Mouse (Mus musculus): Measurements from ENCODE around the gene Traf6. TPM values are rescaled to one million over a fixed set of nuclear protein-coding genes. Genes with fewer than 3 reads are reported as not detected.

Gene Traf6
- total and polyA plus RNA-seq, 2 experiments from 2014 or later, result 5.3 to 16.5 TPM

DNA sequence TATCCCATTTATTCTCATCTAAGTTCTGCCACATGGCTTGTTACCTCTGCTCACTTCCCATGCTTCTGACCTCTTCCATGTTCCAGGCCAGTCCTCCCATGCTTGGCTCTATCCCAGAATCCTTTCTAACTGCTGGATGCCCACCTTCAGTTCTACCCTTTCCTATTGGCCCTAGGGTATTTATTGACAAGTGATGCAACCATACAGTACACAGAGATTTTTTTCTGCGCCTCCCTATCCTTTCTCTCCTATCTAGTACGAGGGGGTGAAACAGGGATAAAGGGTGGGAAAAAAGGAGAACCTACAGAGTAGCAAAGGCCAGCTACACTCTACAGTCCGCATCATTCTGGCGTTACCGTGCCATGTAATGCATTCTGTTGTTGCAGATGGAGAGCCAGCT lies 9.8 kb downstream of the Traf6 start:
- ATAC-seq (ENCODE audit: low FRiP score), result no peak

GRCm38 (mm10) chr2:101690252-101690827 lies 12.1 kb downstream of the Traf6 start:
- Histone ChIP-seq H3K27ac (ENCODE audit: low read depth, low read length) (no peak overlapping the region), H3K4me1 (ENCODE audit: insufficient read depth, low read length) (no peaks in the 10 kb centered on the region), H3K36me3 (ENCODE audit: insufficient read depth, low read length) (peaks cover 5% of the 10 kb centered on the region; the same call in 1 of the 2 replicates), H3K27me3 (ENCODE audit: insufficient read depth, low read length) (no peaks in the 10 kb centered on the region), H3K9ac (replicated peaks; ENCODE audit: low read length, poor library complexity, severe bottlenecking) (no peak overlapping the region), H3K4me3 (ENCODE audit: low read depth, low read length) (no peak overlapping the region), H3K9me3 (ENCODE audit: low read length) (no peaks in the 10 kb centered on the region), H3K4me2 (ENCODE audit: low read depth, low read length, poor library complexity, severe bottlenecking) (no peak overlapping the region)
- DNase-seq (ENCODE audit: low spot score) (no peak), ATAC-seq (ENCODE audit: low FRiP score) (no peak)
- TF ChIP-seq CTCF (IDR thresholded peaks at IDR 0.05), result no peak
- WGBS, result 83% methylated on average over 9 of the region's 9 CpGs

More for the DNA sequence above, 9.8 kb downstream of the Traf6 start:
- Histone ChIP-seq H3K4me3 (ENCODE audit: low read depth, low read length) (no peak overlapping the region), H3K9me3 (ENCODE audit: low read length) (no peaks in the 10 kb centered on the region), H3K27ac (ENCODE audit: low read depth, low read length) (no peak overlapping the region), H3K4me2 (ENCODE audit: low read depth, low read length, poor library complexity, severe bottlenecking) (no peak overlapping the region), H3K4me1 (ENCODE audit: insufficient read depth, low read length) (no peaks in the 10 kb centered on the region), H3K27me3 (ENCODE audit: insufficient read depth, low read length) (no peaks in the 10 kb centered on the region), H3K36me3 (ENCODE audit: insufficient read depth, low read length) (peaks cover 8% of the 10 kb centered on the region; the same call in 1 of the 2 replicates), H3K9ac (replicated peaks; ENCODE audit: low read length, poor library complexity, severe bottlenecking) (no peak overlapping the region)
- WGBS, result 94% methylated on average over 5 of the region's 5 CpGs
- no peak for DNase-seq (ENCODE audit: low spot score)
- TF ChIP-seq CTCF (IDR thresholded peaks at IDR 0.05), result no peak

- Histone ChIP-seq H3K27me3 (ENCODE audit: insufficient read depth, low read length) (no peaks in the 10 kb centered on the region), H3K9me3 (ENCODE audit: low read length) (no peaks in the 10 kb centered on the region), H3K27ac (ENCODE audit: low read depth, low read length) (no peak overlapping the region), H3K9ac (replicated peaks; ENCODE audit: low read length, poor library complexity, severe bottlenecking) (no peak overlapping the region), H3K4me2 (ENCODE audit: low read depth, low read length, poor library complexity, severe bottlenecking) (no peak overlapping the region), H3K36me3 (ENCODE audit: insufficient read depth, low read length) (peaks cover 19% of the 10 kb centered on the region), H3K4me3 (ENCODE audit: low read depth, low read length) (no peak overlapping the region), H3K4me1 (ENCODE audit: insufficient read depth, low read length) (no peaks in the 10 kb centered on the region)
- WGBS, result 60% methylated on average over 4 of the region's 4 CpGs
- ATAC-seq (ENCODE audit: low FRiP score) (no peak), DNase-seq (ENCODE audit: low spot score) (no peak)
- no peak for TF ChIP-seq CTCF (IDR thresholded peaks at IDR 0.05)
Measured at GRCm38 (mm10) chr2:101693043-101693442, 14.8 kb downstream of the Traf6 start.

DNA sequence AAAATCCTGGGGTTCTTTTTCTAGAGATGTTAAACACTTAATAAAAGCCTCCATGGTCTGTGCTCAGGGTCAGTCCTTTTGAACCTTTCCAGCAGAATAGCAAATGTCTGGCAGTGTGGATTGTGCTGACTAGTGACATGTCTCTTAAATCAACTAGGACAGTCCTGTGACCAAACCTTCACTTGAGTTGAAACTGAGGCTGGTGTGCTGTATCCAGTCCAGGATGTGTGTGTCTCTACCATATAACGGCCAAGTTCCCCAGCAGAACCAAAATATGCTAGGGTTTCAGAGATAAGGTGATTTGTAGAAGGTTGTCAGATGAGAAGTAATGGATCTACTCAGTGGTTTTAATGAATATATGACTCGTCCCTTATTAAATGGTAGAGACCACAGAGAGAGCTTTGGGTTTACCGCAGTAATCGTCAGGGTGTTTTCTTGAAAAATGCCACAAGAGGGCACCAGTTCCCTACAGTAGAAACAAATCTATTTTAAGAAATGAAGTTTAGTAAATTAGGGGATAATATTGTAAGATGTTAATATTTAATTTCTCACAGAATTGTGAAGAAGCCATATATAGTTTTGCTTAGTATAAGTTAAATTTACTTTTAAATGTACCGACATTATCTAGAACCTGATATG lies 15.5 kb downstream of the Traf6 start:
- no peaks in the 10 kb centered on the region for H3K4me1 ChIP-seq (ENCODE audit: insufficient read depth, low read length)
- TF ChIP-seq CTCF (IDR thresholded peaks at IDR 0.05), result peak; percentile 84
- H3K4me2 ChIP-seq (ENCODE audit: low read depth, low read length, poor library complexity, severe bottlenecking), result no peak overlapping the region
- H3K27ac ChIP-seq (ENCODE audit: low read depth, low read length), result no peak overlapping the region
- H3K27me3 ChIP-seq (ENCODE audit: insufficient read depth, low read length), result no peaks in the 10 kb centered on the region
- ATAC-seq (ENCODE audit: low FRiP score) (no peak), DNase-seq (ENCODE audit: low spot score) (peak; percentile 52)
- no peak overlapping the region for H3K4me3 ChIP-seq (ENCODE audit: low read depth, low read length)
- H3K9me3 ChIP-seq (ENCODE audit: low read length), result no peaks in the 10 kb centered on the region
- WGBS, result 59% methylated on average over 5 of the region's 5 CpGs
- H3K36me3 ChIP-seq (ENCODE audit: insufficient read depth, low read length), result peaks cover 23% of the 10 kb centered on the region
- no peak overlapping the region for H3K9ac ChIP-seq (replicated peaks; ENCODE audit: low read length, poor library complexity, severe bottlenecking)

DNA sequence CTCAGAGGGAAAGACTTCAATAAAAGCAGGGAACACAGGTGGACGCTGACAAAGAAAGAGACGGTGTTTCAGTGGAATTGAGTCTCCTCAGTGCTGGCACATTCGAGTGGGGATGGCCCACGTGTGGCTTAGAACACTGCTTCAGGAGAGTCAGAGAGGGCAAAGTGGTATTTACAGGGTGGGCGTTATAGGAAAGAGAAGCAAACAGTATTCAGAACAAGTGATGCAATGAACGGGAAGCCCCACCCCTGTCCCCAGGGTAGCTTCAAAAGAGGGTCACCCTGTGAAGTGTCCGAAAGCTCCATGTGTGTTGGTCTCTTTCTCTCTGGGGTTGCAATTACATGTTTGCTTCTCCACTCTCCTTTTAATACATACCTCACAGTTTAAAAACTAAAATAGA lies 17.4 kb downstream of the Traf6 start:
- Histone ChIP-seq H3K4me2 (ENCODE audit: low read depth, low read length, poor library complexity, severe bottlenecking) (no peak overlapping the region), H3K9ac (replicated peaks; ENCODE audit: low read length, poor library complexity, severe bottlenecking) (no peak overlapping the region), H3K36me3 (ENCODE audit: insufficient read depth, low read length) (peaks cover 23% of the 10 kb centered on the region), H3K27ac (ENCODE audit: low read depth, low read length) (no peak overlapping the region), H3K4me1 (ENCODE audit: insufficient read depth, low read length) (no peaks in the 10 kb centered on the region), H3K4me3 (ENCODE audit: low read depth, low read length) (no peak overlapping the region), H3K9me3 (ENCODE audit: low read length) (no peaks in the 10 kb centered on the region), H3K27me3 (ENCODE audit: insufficient read depth, low read length) (no peaks in the 10 kb centered on the region)
- TF ChIP-seq CTCF (IDR thresholded peaks at IDR 0.05), result no peak
- WGBS, result 90% methylated on average over 7 of the region's 7 CpGs
- DNase-seq (ENCODE audit: low spot score), result no peak
- no peak for ATAC-seq (ENCODE audit: low FRiP score)

- Histone ChIP-seq H3K4me1 (ENCODE audit: insufficient read depth, low read length) (no peaks in the 10 kb centered on the region), H3K4me2 (ENCODE audit: low read depth, low read length, poor library complexity, severe bottlenecking) (no peak overlapping the region), H3K9me3 (ENCODE audit: low read length) (no peaks in the 10 kb centered on the region), H3K9ac (replicated peaks; ENCODE audit: low read length, poor library complexity, severe bottlenecking) (no peak overlapping the region), H3K27ac (ENCODE audit: low read depth, low read length) (no peak overlapping the region), H3K36me3 (ENCODE audit: insufficient read depth, low read length) (peaks cover 23% of the 10 kb centered on the region), H3K4me3 (ENCODE audit: low read depth, low read length) (no peak overlapping the region), H3K27me3 (ENCODE audit: insufficient read depth, low read length) (no peaks in the 10 kb centered on the region)
- DNase-seq (ENCODE audit: low spot score) (no peak), ATAC-seq (ENCODE audit: low FRiP score) (no peak)
- WGBS, result 90% methylated on average over 4 of the region's 4 CpGs
- no peak for TF ChIP-seq CTCF (IDR thresholded peaks at IDR 0.05)
Measured at GRCm38 (mm10) chr2:101699284-101699683, 21.1 kb downstream of the Traf6 start.
